Mouse (Mus musculus) olfactory bulb, adult 2 months (tissue): ENCODE measurements at regions not wholly inside any gene's neighbourhood (a gene's known extent, or its start where the extent isn't known, plus 50 kb on each side); places are given as distances from the start of the nearest gene placed in this dataset.

Source experiments
- CTCF ChIP-seq: fragments of 200-500 bp; IDR thresholded peaks from 2 replicates; pipeline ENCODE4 v1.5.1; 2012; ENCODE audit warnings: low read depth, mild to moderate bottlenecking, low read length, moderate library complexity; ENCODE audit not compliant: insufficient read depth
- POLR2A ChIP-seq: fragments of 200-500 bp; IDR thresholded peaks from 2 replicates; pipeline ENCODE4 v1.6.1; 2012; ENCODE audit warnings: mild to moderate bottlenecking, low read depth, low read length, moderate library complexity; ENCODE audit not compliant: insufficient read depth

GRCm38 (mm10) chr2:51431564-51431963 is 195.7 kb upstream of the Tas2r134 start:
- TF ChIP-seq CTCF (no peak), POLR2A (no peak)
